Mouse (Mus musculus) lung, postnatal 0 days (tissue): ENCODE results near the gene Ankrd36. TPM values are rescaled to one million over a fixed set of nuclear protein-coding genes. Genes with fewer than 3 reads are reported as not detected.
"Not testable (repeated sequence)": the region's sequence is repeated elsewhere in the genome, so short reads cannot be mapped to it uniquely, and the experiment has no call there.

Experiments
- ATAC-seq: fragments of 200-750 bp; cut with Nextera tagmentation; 2 replicates; pipeline ENCODE4 v1.8.0; 2017; ENCODE audit warnings: moderate library complexity
- DNase-seq: peaks from one replicate; pipeline ENCODE4 v3.0.0-alpha.2; 2016; ENCODE audit warnings: low spot score
- H3K27ac ChIP-seq: fragments of 300-500 bp; sonication (generic); 2 replicates; pipeline ENCODE4 v1.5.1; 2014; ENCODE audit warnings: antibody characterized with exemption, mild to moderate bottlenecking, low read length, mixed read lengths
- H3K27me3 ChIP-seq: fragments of 300-500 bp; sonication (generic); replicated peaks from 2 replicates; pipeline ENCODE4 v1.6.1; 2014; ENCODE audit warnings: low read length, mixed read lengths; ENCODE audit not compliant: insufficient read depth
- H3K36me3 ChIP-seq: fragments of 300-500 bp; sonication (generic); 2 replicates; pipeline ENCODE4 v1.6.1; 2014; ENCODE audit warnings: low read length, mixed read lengths; ENCODE audit not compliant: insufficient read depth
- H3K4me1 ChIP-seq: fragments of 300-500 bp; sonication (generic); 2 replicates; pipeline ENCODE4 v1.6.1; 2014; ENCODE audit warnings: antibody characterized with exemption, low read depth, low read length, mixed read lengths; ENCODE audit not compliant: insufficient read depth
- H3K4me2 ChIP-seq: fragments of 300-500 bp; sonication (generic); replicated peaks from 2 replicates; pipeline ENCODE4 v1.6.1; 2014; ENCODE audit warnings: low read depth, mild to moderate bottlenecking, low read length, moderate library complexity, mixed read lengths
- H3K4me3 ChIP-seq: fragments of 300-500 bp; sonication (generic); 2 replicates; pipeline ENCODE4 v1.5.1; 2014; ENCODE audit warnings: low read depth, low read length
- H3K9ac ChIP-seq: fragments of 300-500 bp; sonication (generic); replicated peaks from 2 replicates; pipeline ENCODE4 v1.6.1; 2014; ENCODE audit warnings: low read depth, mild to moderate bottlenecking
- H3K9me3 ChIP-seq: fragments of 300-500 bp; sonication (generic); 2 replicates; pipeline ENCODE4 v1.6.1; 2016; ENCODE audit warnings: low read length, mixed read lengths
- CTCF ChIP-seq: IDR thresholded peaks from 2 replicates; pipeline ENCODE4 v1.5.1; 2016; ENCODE audit warnings: antibody characterized with exemption, mild to moderate bottlenecking
- EP300 ChIP-seq: IDR thresholded peaks from 2 replicates; pipeline ENCODE4 v1.6.1; 2016; ENCODE audit warnings: antibody characterized with exemption, mild to moderate bottlenecking, control low read depth
- WGBS: fragments of 180-500 bp; shearing (Covaris S2); extraction: QIAGEN DNeasy Blood & Tissue Kit; methylation state at CpG from one replicate; pipeline ENCODE4 v1.1.7; 2014; 5-methylcytosine and 5-hydroxymethylcytosine counted together
- polyA plus RNA-seq: library from polyadenylated mRNA; unstranded; fragments of >200 nt; fragmentation: Nextera tagmentation; extraction: Ambion mirVana; gene quantifications from 2 replicates; pipeline ENCODE4 v1.2.1, GENCODE M21; 2015

The Ankrd36 gene
- polyA plus RNA-seq, 1 experiment from 2014 or later = not detected

DNA sequence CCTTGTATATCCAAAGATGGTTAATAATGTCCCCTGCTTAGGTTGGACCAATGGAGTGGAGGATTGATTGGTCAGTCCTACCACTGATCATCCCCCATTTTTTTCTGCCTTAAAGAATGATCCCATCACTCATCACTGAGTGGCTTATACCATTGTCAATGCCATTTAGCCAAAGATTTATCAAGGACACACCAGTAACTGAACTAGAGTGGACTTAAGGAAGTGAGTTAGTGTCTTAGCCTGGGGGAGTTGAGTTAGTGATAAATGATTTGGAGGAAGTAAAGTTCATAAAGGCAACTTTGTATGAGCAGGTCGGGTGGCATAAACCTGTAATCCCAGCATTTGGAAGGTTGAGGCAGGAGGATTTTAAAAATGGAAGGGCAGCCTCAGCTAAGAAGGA is 26.2 kb upstream of the Ankrd36 start:
- 64% methylated on average over 1 of the region's 1 CpGs for WGBS
- no peak for TF ChIP-seq CTCF
- TF ChIP-seq EP300 = no peak
- no peak overlapping the region for H3K27ac ChIP-seq
- no peaks in the 10 kb centered on the region for H3K36me3 ChIP-seq
- H3K27me3 ChIP-seq = no peaks in the 10 kb centered on the region
- no peaks in the 10 kb centered on the region for H3K9me3 ChIP-seq
- no peak for DNase-seq
- no peak overlapping the region for H3K4me2 ChIP-seq
- H3K4me3 ChIP-seq = no peak overlapping the region
- no peak for ATAC-seq
- H3K4me1 ChIP-seq = peaks cover 5% of the 10 kb centered on the region; the same call in 1 of the 2 replicates
- no peak overlapping the region for H3K9ac ChIP-seq

- not testable (repeated sequence) for H3K4me2 ChIP-seq, H3K36me3 ChIP-seq, H3K27me3 ChIP-seq, DNase-seq, H3K4me3 ChIP-seq, ATAC-seq, H3K27ac ChIP-seq, H3K9me3 ChIP-seq, H3K4me1 ChIP-seq, H3K9ac ChIP-seq
- 71% methylated on average over 1 of the region's 1 CpGs for WGBS
- peak; percentile 15; the same call in 1 of the 2 replicates for TF ChIP-seq EP300
Observed at GRCm38 (mm10) chr11:5544709-5545108, 24.8 kb upstream of the Ankrd36 start.

- Histone ChIP-seq H3K4me2 (no peak overlapping the region), H3K9ac (no peak overlapping the region), H3K27ac (no peak overlapping the region), H3K4me3 (no peak overlapping the region), H3K4me1 (peaks cover 5% of the 10 kb centered on the region; the same call in 1 of the 2 replicates), H3K27me3 (no peaks in the 10 kb centered on the region), H3K36me3 (no peaks in the 10 kb centered on the region), H3K9me3 (no peaks in the 10 kb centered on the region)
- TF ChIP-seq CTCF (no peak), EP300 (no peak)
- no peak for DNase-seq
- no peak for ATAC-seq
- 63% methylated on average over 4 of the region's 4 CpGs for WGBS
Observed at GRCm38 (mm10) chr11:5545457-5545856, 24.0 kb upstream of the Ankrd36 start.

- no peaks in the 10 kb centered on the region for H3K9me3 ChIP-seq
- DNase-seq (no peak), ATAC-seq (no peak)
- H3K9ac ChIP-seq = no peak overlapping the region
- no peak overlapping the region for H3K4me2 ChIP-seq
- no peaks in the 10 kb centered on the region for H3K27me3 ChIP-seq
- no peak overlapping the region for H3K4me3 ChIP-seq
- H3K27ac ChIP-seq = no peak overlapping the region
- 67% methylated on average over 3 of the region's 3 CpGs for WGBS
- TF ChIP-seq CTCF (no peak), EP300 (no peak)
- no peaks in the 10 kb centered on the region for H3K36me3 ChIP-seq
- no peaks in the 10 kb centered on the region for H3K4me1 ChIP-seq
Observed at GRCm38 (mm10) chr11:5546693-5547092, 22.8 kb upstream of the Ankrd36 start.

DNA sequence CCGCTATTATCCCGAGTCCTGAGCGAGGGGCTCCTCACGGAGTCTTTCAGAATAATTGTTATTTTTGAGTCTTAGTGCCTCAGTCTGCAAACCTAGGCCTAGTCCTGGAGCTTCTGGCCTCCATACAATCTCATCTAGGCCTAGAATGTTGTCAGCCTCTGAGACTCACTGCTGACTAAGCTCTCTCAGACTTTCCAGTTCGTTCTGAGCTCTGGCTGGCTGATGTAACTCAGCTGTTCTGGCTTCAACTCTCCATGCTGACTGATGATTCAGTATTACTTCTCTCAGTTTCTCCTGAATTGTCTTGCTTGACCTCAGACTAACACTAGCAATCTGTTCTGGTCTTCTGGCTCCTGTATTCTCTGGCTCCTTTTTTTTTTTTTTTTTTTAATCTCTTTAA is 18.1 kb upstream of the Ankrd36 start:
- WGBS = 80% methylated on average over 5 of the region's 5 CpGs
- no peak overlapping the region for H3K4me3 ChIP-seq
- H3K36me3 ChIP-seq = no peaks in the 10 kb centered on the region
- no peaks in the 10 kb centered on the region for H3K27me3 ChIP-seq
- ATAC-seq (no peak), DNase-seq (peak; percentile 5)
- no peak for TF ChIP-seq EP300
- no peak for TF ChIP-seq CTCF
- no peak overlapping the region for H3K27ac ChIP-seq
- H3K9me3 ChIP-seq = no peaks in the 10 kb centered on the region
- no peak overlapping the region for H3K9ac ChIP-seq
- no peak overlapping the region for H3K4me2 ChIP-seq
- no peaks in the 10 kb centered on the region for H3K4me1 ChIP-seq

DNA sequence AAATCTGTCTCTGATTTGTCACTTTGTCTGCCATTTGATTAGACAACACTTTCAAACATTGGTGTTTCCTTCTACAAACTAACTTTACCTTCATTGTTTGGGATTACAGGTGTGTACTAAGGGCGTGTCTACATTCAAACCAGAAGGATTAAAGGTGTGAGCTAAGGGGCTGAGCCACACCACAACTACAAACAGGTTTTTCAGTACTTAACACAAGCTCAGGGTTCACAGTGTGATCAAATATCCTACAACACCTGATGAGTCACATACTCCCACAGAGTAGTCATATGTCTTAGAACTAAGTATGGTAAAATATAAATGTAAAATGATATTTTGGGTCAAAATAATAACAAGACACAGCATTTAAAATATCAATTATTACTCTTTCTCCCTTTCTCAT is 17.6 kb upstream of the Ankrd36 start:
- DNase-seq (peak; percentile 3), ATAC-seq (no peak)
- H3K9me3 ChIP-seq = no peaks in the 10 kb centered on the region
- TF ChIP-seq CTCF = no peak
- no peak for TF ChIP-seq EP300
- H3K9ac ChIP-seq = no peak overlapping the region
- H3K4me1 ChIP-seq = no peaks in the 10 kb centered on the region
- no peaks in the 10 kb centered on the region for H3K36me3 ChIP-seq
- no peak overlapping the region for H3K4me3 ChIP-seq
- no peaks in the 10 kb centered on the region for H3K27me3 ChIP-seq
- H3K27ac ChIP-seq = no peak overlapping the region
- WGBS = 64% methylated on average over 1 of the region's 1 CpGs
- no peak overlapping the region for H3K4me2 ChIP-seq

- peak; percentile 22; the same call in 1 of the 2 replicates for TF ChIP-seq CTCF
- no peak for TF ChIP-seq EP300
- WGBS = 62% methylated on average over 3 of the region's 3 CpGs
- ATAC-seq = no peak
- H3K36me3 ChIP-seq = no peaks in the 10 kb centered on the region
- no peak for DNase-seq
- no peaks in the 10 kb centered on the region for H3K27me3 ChIP-seq
- no peaks in the 10 kb centered on the region for H3K4me1 ChIP-seq
- no peaks in the 10 kb centered on the region for H3K9me3 ChIP-seq
- no peak overlapping the region for H3K9ac ChIP-seq
- no peak overlapping the region for H3K4me2 ChIP-seq
- no peak overlapping the region for H3K4me3 ChIP-seq
- no peak overlapping the region for H3K27ac ChIP-seq
Observed at GRCm38 (mm10) chr11:5560273-5560672, 9.2 kb upstream of the Ankrd36 start.
